Mouse (Mus musculus) heart, postnatal 4 days (tissue): ENCODE measurements around the gene Arhgef38. TPM values are rescaled to one million over a fixed set of nuclear protein-coding genes. Genes with fewer than 3 reads are reported as not detected.

Source experiments
- DNase-seq: peaks from one replicate; pipeline ENCODE4 v3.0.0; 2021
- total RNA-seq, 2 experiments: library from RNA; stranded (reverse); gene quantifications; 2 replicates each; pipeline ENCODE4 v1.2.3; 2021

The Arhgef38 gene
- total RNA-seq, 2 experiments from 2014 or later: not detected

GRCm38 (mm10) chr3:133163913-133164406, 70.8 kb downstream of the Arhgef38 start:
- DNase-seq: no peak

- DNase-seq: no peak
These were observed 71.6 kb downstream of the Arhgef38 start for GRCm38 (mm10) chr3:133163174-133163573.

- no peak for DNase-seq
These were observed 73.3 kb downstream of the Arhgef38 start for GRCm38 (mm10) chr3:133161407-133161806.

- no peak for DNase-seq
These were observed 76.5 kb downstream of the Arhgef38 start for GRCm38 (mm10) chr3:133158260-133158659.

- no peak for DNase-seq
These were observed 80.1 kb downstream of the Arhgef38 start for GRCm38 (mm10) chr3:133154683-133155082.

GRCm38 (mm10) chr3:133153629-133154028, 81.1 kb downstream of the Arhgef38 start:
- DNase-seq: no peak

- DNase-seq: no peak
These were observed 81.9 kb downstream of the Arhgef38 start for GRCm38 (mm10) chr3:133152831-133153230.

- DNase-seq: no peak
These were observed 83.1 kb downstream of the Arhgef38 start for GRCm38 (mm10) chr3:133151629-133152028.

- DNase-seq: no peak
These were observed 90.1 kb downstream of the Arhgef38 start for GRCm38 (mm10) chr3:133144511-133145147.

GRCm38 (mm10) chr3:133141877-133142276, 92.9 kb downstream of the Arhgef38 start:
- no peak for DNase-seq

GRCm38 (mm10) chr3:133132611-133133010, 102.1 kb downstream of the Arhgef38 start:
- no peak for DNase-seq

GRCm38 (mm10) chr3:133131372-133131771, 103.4 kb downstream of the Arhgef38 start:
- no peak for DNase-seq

- DNase-seq: no peak
These were observed 121.5 kb downstream of the Arhgef38 start for GRCm38 (mm10) chr3:133113281-133113680.

- DNase-seq: peak; percentile 22
These were observed 123.0 kb downstream of the Arhgef38 start for GRCm38 (mm10) chr3:133111741-133112140.

- no peak for DNase-seq
These were observed 124.9 kb downstream of the Arhgef38 start for GRCm38 (mm10) chr3:133109844-133110243.

GRCm38 (mm10) chr3:133108731-133109130, 126.0 kb downstream of the Arhgef38 start:
- DNase-seq: no peak

GRCm38 (mm10) chr3:133104436-133104835, 130.3 kb downstream of the Arhgef38 start:
- no peak for DNase-seq

GRCm38 (mm10) chr3:133103768-133104167, 131.0 kb downstream of the Arhgef38 start:
- DNase-seq: no peak

GRCm38 (mm10) chr3:133098909-133099308, 135.8 kb downstream of the Arhgef38 start:
- DNase-seq: no peak

- DNase-seq: no peak
These were observed 136.4 kb downstream of the Arhgef38 start for GRCm38 (mm10) chr3:133098336-133098735.

GRCm38 (mm10) chr3:133097936-133098335, 136.8 kb downstream of the Arhgef38 start:
- DNase-seq: no peak

- no peak for DNase-seq
These were observed 140.4 kb downstream of the Arhgef38 start for GRCm38 (mm10) chr3:133094305-133094704.

GRCm38 (mm10) chr3:133092936-133093335, 141.8 kb downstream of the Arhgef38 start:
- DNase-seq: no peak

GRCm38 (mm10) chr3:133092274-133092853, 142.4 kb downstream of the Arhgef38 start:
- DNase-seq: no peak
